Mouse (Mus musculus): ENCODE measurements around the gene Prmt3.

Prmt3 gene

GRCm38 (mm10) chr7:49778114-49778901 lies at the start of gene Prmt3:
Gene Prmt3, plus strand, starts transcription at chr7:49778346.
- peak; percentile 100 for DNase-seq

DNA sequence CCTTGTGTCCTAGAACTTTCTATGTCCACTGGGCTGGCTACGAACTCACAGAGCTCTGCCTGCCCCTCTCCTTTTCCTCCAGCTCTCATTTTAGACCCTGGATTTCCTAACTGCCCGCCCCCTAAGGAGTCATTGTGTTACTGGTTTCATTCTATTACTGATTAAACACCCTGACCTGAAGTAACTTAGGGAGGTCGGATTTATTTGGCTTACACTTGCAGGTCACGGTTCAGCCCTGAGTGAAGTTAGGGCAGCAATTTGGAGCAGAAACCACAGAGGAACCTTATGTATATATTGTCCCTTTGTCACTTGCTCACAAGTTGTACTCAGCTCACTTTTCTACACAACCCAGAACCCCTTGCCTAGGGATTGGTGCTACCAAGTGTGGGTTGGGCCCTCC lies 43.8 kb upstream of the Prmt3 start:
- no peak for DNase-seq

DNA sequence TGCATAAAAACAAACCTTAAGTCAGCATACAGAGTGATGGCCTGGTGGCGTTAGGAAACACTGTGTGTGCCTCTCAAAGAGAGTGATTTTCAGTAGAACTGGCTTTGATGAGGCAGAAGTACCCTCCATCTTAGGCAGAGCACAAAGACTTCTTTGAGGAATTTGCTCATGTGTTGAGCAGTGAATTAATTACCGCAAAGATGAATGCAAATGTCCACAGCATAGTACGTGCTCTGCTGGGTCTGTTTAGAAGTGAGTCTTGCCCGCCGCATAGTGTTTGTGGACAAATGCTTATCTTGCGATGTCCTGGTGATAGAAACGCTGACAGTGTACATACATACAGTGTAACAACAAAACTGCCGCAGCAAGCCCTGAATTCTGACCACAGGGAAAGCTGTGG lies 38.7 kb upstream of the Prmt3 start:
- DNase-seq = no peak

DNA sequence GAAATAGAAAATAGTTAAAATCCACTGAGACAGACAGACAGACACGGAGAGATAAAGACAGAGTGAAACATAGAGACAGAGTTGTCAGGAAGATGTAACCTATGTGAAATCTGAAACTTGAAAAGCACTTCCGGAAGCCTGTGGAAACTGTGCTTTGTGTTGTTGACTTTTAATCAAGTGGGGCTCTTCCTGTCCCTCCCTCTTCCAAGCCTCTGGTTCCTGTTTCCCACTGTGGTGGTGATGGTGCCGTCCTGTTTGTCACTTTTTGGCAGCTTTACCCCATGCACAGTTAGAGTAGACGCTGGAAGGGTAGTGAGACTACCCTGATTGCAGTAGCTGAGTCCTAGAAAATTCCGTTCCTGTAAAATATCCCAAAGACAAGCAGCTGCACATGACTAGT lies 36.7 kb upstream of the Prmt3 start:
- DNase-seq = no peak

DNA sequence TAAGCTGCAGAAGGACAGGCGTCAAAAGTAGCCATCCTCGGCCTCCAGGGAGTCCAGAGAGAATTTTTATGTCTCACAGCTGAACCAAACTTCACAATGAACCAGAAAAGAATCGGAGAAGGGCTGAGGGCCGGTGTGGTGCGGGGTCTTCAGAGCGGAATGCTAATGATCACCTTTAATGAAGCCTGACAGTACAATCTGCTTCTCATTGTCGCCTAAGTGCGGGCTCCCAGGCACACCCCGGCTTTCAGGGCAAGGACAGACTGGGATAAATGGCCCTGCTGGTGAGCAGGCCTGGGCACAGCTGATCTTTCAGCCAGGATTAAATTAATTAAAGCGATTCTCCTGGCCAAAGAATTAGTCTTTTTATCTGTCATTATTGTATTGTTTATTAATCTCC lies 36.2 kb upstream of the Prmt3 start:
- no peak for DNase-seq

DNA sequence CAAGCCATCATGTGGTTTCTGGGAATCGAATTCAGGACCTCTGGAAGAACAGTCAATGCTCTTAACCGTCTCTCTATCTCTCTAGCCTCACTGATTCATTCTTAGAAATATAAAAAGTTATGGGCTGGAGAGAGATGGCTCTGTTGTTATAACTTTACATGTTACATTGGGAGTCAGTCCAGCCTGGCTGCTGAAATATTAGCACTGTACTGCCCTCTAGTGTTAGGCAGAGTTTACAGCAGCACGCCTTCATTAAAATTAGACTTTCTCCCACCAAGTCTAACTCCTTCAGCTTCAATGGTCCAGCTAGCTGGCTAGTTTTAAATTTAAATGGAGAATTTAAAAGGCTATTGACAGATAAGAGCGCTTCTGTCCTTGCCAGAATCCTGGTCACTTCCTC lies 27.0 kb upstream of the Prmt3 start:
- no peak for DNase-seq

DNA sequence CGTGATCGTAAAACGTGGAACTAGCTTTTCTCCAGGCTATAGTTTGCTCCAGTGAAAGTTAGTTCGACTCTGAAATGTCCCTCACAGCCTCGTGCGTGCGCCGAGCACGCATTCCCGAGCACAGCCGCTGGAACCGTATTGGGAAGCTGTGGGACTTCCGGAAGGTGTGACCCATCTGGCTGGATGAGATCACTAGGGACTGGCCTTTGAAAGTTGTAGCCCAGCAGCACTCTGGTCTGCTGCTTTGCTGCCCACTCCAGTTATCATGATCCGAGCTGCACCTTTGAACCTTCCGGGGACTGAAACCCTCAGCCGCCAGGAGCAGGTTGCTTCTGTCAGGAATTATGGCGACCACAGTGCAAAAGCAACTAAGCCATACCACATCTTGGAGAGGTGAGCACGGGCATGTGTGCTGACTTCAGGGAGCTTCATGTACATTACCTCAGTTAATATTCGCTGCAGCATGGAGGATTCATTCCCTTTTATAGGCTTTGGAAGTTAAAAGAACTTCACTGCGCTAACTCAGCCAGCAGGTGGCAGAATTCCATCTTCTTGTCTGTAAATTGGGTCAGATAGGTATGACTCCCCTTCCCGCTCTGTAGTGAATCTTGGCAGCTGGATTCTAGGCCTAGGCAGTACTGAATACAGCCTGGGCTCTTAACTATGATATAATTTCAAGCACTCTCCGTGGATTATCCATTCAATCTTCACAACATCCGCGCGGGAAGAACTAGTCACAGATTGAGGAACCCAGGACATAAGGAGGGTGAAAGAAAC lies 25.2 kb upstream of the Prmt3 start:
- peak; percentile 63 for DNase-seq

GRCm38 (mm10) chr7:49754767-49755166 lies 23.4 kb upstream of the Prmt3 start:
- DNase-seq = peak; percentile 48

GRCm38 (mm10) chr7:49758934-49759571 lies 19.1 kb upstream of the Prmt3 start, which contains the start of gene Htatip2:
Gene Htatip2, plus strand, starts transcription at chr7:49759115.
- peak; percentile 44 for DNase-seq

DNA sequence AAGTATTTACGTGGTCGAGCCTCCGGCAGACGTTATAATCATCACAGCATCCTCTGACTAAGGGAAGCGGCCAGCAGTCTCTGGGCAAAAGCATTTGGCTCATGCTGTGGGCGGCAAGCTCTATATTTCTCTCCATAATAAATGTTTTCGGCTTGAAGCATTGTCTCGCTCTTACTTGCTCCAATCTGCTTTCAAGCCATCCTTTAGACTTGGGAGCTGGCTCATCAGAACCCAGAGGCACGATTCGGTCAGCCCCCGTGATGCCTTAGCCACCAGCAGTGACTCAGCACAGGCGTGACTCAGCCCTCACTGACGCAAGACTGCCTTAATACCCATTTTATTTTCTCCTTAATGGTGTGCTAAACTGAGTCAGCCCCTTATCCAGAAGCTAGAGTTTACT lies 15.5 kb upstream of the Prmt3 start:
- no peak for DNase-seq

- no peak for DNase-seq
Measured at GRCm38 (mm10) chr7:49764011-49764716, 14.0 kb upstream of the Prmt3 start.

DNA sequence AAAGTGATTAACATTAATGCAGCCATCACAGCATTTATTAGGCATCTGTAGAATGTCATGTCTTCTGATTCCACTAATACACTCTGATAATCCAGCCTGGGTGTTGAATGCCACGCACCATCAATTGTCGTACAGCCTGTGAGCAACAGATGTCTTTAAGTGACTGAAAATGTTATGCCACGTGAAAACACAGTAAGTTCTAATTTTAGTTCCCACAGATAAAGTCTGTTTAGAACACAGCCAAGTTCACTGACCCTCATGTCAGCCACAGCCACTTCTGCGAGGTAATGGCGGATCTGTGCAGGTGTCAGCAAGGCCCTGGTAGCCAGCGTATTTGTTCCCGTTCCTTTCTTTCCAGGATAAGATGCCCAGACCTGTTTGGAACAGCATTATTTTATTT lies 12.0 kb upstream of the Prmt3 start:
- DNase-seq = no peak

DNA sequence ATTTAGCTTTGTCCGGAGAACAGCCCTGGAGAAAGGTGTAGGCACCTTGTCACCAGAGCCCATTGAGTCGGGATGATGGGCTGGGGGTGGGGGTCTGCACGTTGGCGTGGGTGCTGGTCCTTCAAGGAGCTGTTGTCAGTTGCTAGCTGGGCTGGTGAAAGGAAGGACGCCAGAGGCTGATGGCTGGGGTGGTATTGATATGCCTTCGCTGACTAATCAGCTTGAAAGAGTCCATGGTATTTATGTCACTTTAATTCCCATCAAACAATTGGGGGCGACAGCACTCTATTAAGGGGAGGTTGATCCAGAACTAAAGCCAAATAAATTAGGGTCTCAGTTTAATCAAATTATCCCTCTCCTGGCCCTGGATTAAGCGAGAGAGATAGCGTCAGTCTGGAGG lies 9.6 kb upstream of the Prmt3 start:
- DNase-seq = no peak

DNA sequence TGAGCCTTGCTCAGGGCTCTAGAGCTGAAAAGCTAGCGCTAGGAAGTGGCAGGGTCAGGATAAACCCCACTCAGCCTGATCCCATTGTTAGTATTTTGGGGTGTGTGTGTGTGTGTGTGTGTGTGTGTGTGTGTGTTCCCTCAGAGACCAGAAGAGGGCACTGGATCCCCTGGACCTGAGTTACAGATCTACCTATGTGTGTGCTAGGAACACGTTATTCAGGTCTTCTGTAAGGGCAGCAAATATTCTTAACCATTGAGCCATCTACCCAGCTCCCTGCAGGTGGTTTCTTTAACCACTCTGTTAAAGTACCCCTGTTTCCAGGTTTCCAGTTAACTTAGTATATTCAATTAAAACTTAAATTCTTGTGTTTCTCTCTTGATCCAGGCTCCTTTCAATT lies 3.8 kb upstream of the Prmt3 start:
- DNase-seq = no peak

- no peak for DNase-seq
Measured at GRCm38 (mm10) chr7:49777585-49777984, 561 bp upstream of the Prmt3 start.

- DNase-seq = no peak
Measured at GRCm38 (mm10) chr7:49778904-49779615, 914 bp downstream of the Prmt3 start.

DNA sequence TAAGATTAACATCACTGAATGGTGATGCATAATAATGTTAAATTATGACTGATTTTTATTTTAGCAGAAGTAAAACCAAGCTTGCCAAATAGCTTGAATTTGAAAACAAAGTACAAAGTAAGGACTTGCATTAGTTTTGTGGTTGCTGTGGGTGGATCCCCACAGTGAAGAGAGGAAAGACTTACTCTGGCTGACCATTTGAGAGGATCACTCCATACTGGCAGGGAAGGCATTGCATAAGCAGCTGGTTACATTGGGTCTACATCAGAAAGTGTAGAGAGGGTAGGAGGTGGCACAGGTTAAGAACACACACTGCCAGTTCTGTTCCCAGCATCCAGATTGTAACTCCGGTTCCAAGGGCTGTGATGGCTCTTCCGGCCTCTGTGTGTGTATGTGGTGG lies 4.9 kb downstream of the Prmt3 start:
- no peak for DNase-seq

DNA sequence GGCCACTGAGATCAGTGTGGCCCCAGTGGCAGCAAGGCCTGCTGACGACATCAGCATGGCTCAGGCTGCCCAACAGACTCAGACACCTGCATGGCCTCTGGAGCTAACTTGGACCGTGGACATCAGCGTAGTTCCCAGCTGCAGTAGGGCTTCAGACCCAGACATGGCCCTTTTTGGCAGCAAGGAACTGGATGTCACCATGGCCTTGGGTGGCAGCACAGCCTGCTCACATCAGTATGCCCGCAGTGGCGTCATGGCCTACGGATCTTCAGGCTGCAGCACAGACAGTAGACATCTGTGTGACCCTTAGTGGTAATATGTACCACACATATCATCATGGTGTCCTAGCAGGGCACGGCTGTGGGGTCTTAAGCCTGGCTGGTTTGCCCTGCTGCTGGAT lies 7.0 kb downstream of the Prmt3 start:
- DNase-seq = no peak

- peak; percentile 87 for DNase-seq
Measured at GRCm38 (mm10) chr7:49786618-49787382, 8.7 kb downstream of the Prmt3 start.

DNA sequence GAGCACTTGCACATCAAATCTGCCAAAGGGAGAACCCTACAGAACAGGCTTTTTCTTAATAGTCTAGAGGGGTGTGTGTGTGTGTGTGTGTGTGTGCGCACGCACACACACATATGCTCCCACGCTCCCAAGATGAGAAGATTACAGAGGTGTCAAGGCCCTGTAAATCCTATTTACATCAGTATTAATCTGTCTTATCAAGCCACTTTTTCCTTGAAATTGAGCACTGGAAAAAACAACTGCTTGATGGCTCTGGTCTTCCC lies 9.2 kb downstream of the Prmt3 start:
- DNase-seq = no peak

- no peak for DNase-seq
Measured at GRCm38 (mm10) chr7:49794304-49794703, 16.2 kb downstream of the Prmt3 start.

GRCm38 (mm10) chr7:49797171-49797570 lies 19.0 kb downstream of the Prmt3 start:
- no peak for DNase-seq

Measured in right cerebral cortex, postnatal 4 days (tissue).